Mouse (Mus musculus) heart, adult 2 months (tissue): Measurements from ENCODE around the gene Grin3b.

ENCODE experiments used
- CTCF ChIP-seq: fragments of 200-600 bp; IDR thresholded peaks from 2 replicates; pipeline ENCODE4 v1.8.1; 2022; ENCODE audit warnings: antibody characterized with exemption, mild to moderate bottlenecking, moderate library complexity
- EP300 ChIP-seq: fragments of 200-500 bp; IDR thresholded peaks from 2 replicates; pipeline ENCODE4 v1.6.1; 2011; ENCODE audit warnings: low read depth, low read length, control low read depth; ENCODE audit not compliant: insufficient read depth
- POLR2A ChIP-seq: fragments of 200-500 bp; IDR thresholded peaks from 2 replicates; pipeline ENCODE4 v1.6.1; 2011; ENCODE audit warnings: mild to moderate bottlenecking, low read depth, low read length, control low read depth; ENCODE audit not compliant: insufficient read depth

DNA sequence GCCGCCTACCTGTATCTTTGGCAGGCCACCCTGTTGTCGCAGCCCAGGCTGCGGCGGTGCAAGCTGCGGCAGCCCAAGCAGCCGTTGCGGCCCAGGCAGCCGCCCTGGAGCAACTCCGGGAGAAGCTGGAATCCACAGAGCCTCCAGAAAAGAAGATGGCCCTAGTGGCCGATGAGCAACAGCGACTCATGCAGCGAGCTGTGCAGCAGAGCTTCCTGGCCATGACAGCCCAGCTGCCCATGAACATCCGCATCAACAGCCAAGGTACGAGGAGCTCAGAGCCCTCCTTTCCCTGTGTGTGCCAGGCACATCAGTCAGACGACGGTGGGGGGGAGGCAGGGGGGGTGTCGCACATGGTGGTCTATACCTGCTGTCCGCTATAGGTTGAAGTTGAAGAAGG lies 19.9 kb upstream of the Grin3b start:
- TF ChIP-seq POLR2A: no peak
- no peak for TF ChIP-seq CTCF
- TF ChIP-seq EP300: no peak
